10 mouse cellular contexts compared by ENCODE assay signal in genomic region chr1:128368732-128369441, GRCm38 (mm10). TPM values are rescaled to one million over a fixed set of nuclear protein-coding genes. Genes with fewer than 3 reads are reported as not detected.
A peak's percentile ranks its signal among the peaks of the same experiment; 100 is the strongest.
DNase-seq lines count a peak whose midpoint lies in the region; ATAC-seq and TF ChIP-seq lines count a peak whose summit lies in the region.
"Had no signal": no experiment of that assay in that cellular context is flagged by ENCODE, and none has a peak within 500 bp of the region (broad histone marks: within the 10 kb centered on the region; RNA-seq: fewer than 3 reads in every experiment).

No protein-coding gene starts in this region.

- no peak overlapping the region for H3K4me2 ChIP-seq in intestine, embryonic 16.5 days (ENCODE audit: low read depth, low read length)
- no peak overlapping the region for H3K4me2 ChIP-seq in lung, embryonic 14.5 days

- WGBS in intestine, embryonic 16.5 days: 73% methylated on average over 5 of the region's 5 CpGs
- WGBS in lung, embryonic 14.5 days: 66% methylated on average over 5 of the region's 5 CpGs

- H3K4me1 ChIP-seq in intestine, embryonic 16.5 days (ENCODE audit: control insufficient read depth, insufficient read depth, low read length): no peaks in the 10 kb centered on the region
- no peaks in the 10 kb centered on the region for H3K4me1 ChIP-seq in lung, embryonic 14.5 days (ENCODE audit: insufficient read depth)

- peaks cover 3% of the 10 kb centered on the region; the same call in 1 of the 2 replicates for H3K36me3 ChIP-seq in intestine, embryonic 16.5 days (ENCODE audit: control insufficient read depth, insufficient read depth, low read length)
- H3K36me3 ChIP-seq in lung, embryonic 14.5 days (ENCODE audit: insufficient read depth): peaks cover 49% of the 10 kb centered on the region

- no peak overlapping the region for H3K27ac ChIP-seq in intestine, embryonic 16.5 days (ENCODE audit: low read length)
- no peak overlapping the region for H3K27ac ChIP-seq in lung, embryonic 14.5 days (ENCODE audit: low read depth)
- H3K27ac ChIP-seq: macrophage had no signal

- ATAC-seq in intestine, embryonic 16.5 days: peak; percentile 74
- ATAC-seq in lung, embryonic 14.5 days (ENCODE audit: insufficient read depth): peak; percentile 68; the same call in 1 of the 2 replicates
- peak; percentile 67 for ATAC-seq in neutrophil, adult 5-6 weeks (ENCODE audit: extremely low read depth, insufficient number of reproducible peaks, low FRiP score, poor library complexity, severe bottlenecking)

- DNase-seq in right cerebral cortex, adult 18-20 months: peak; percentile 34
- no peak for DNase-seq in right cerebral cortex, postnatal 25 days
- peak; percentile 59 for DNase-seq in adrenal gland, postnatal 14 days
- DNase-seq in forelimb bud, embryonic 11.5 days (ENCODE audit: low read depth, low spot score): peak; percentile 28
- peak; percentile 85 for DNase-seq in lung, embryonic 14.5 days
- no peak for DNase-seq in urinary bladder, postnatal 10 days (ENCODE audit: low spot score)

- no peak overlapping the region for H3K9ac ChIP-seq in intestine, embryonic 16.5 days (ENCODE audit: low read depth, low read length)
- no peak overlapping the region for H3K9ac ChIP-seq in lung, embryonic 14.5 days

- H3K9me3 ChIP-seq in intestine, embryonic 16.5 days (ENCODE audit: control insufficient read depth, low read length): no peaks in the 10 kb centered on the region
- no peaks in the 10 kb centered on the region for H3K9me3 ChIP-seq in lung, embryonic 14.5 days (ENCODE audit: low read depth, low read length)

- H3K4me3 ChIP-seq in intestine, embryonic 16.5 days (ENCODE audit: low read length): no peak overlapping the region
- H3K4me3 ChIP-seq in lung, embryonic 14.5 days (ENCODE audit: low read depth, low read length): no peak overlapping the region
- H3K4me3 ChIP-seq: erythroblast, embryonic 14.5 days had no signal

- peak; percentile 72 for TF ChIP-seq CTCF in lung, embryonic 14.5 days (IDR thresholded peaks at IDR 0.05; ENCODE audit: low read depth)

- no peaks in the 10 kb centered on the region for H3K27me3 ChIP-seq in intestine, embryonic 16.5 days (replicated peaks; ENCODE audit: control insufficient read depth, insufficient read depth, low read length)
- H3K27me3 ChIP-seq in lung, embryonic 14.5 days (ENCODE audit: insufficient read depth, low read length): no peaks in the 10 kb centered on the region

RNA-seq across cellular contexts. Expression of gene Mcm6, which starts 9.4 kb away (rescaled TPM):
- 49.6 and 56.3 TPM in 2 replicates for total RNA-seq in adrenal gland, postnatal 14 days (2021)
- 205 and 225 TPM in 2 replicates for polyA plus RNA-seq in intestine, embryonic 16.5 days (2015; fragmentation: Nextera tagmentation; extraction: Ambion mirVana)
- polyA plus RNA-seq in lung, embryonic 14.5 days (2014; fragmentation: Nextera tagmentation; extraction: Ambion mirVana): 300 and 304 TPM in 2 replicates
- 29.6 and 31.3 TPM in 2 replicates for total RNA-seq in neutrophil, adult 5-6 weeks (2017)

RNA-seq across cellular contexts. Expression of gene Lct, which starts 40.8 kb away (rescaled TPM):
- 0.08 and 0.11 TPM in 2 replicates for total RNA-seq in adrenal gland, postnatal 14 days (2021)
- polyA plus RNA-seq in intestine, embryonic 16.5 days (2015; fragmentation: Nextera tagmentation; extraction: Ambion mirVana): 45.3 and 80.2 TPM in 2 replicates
- 0.09 and 0.11 TPM in 2 replicates for polyA plus RNA-seq in lung, embryonic 14.5 days (2014; fragmentation: Nextera tagmentation; extraction: Ambion mirVana)
- 0.12 TPM in 2 replicates for total RNA-seq in neutrophil, adult 5-6 weeks (2017)
- polyA plus RNA-seq: erythroblast, embryonic 14.5 days; macrophage had no signal

RNA-seq across cellular contexts. Expression of gene Dars, which starts 48.3 kb away (rescaled TPM):
- 85.9 and 87.5 TPM in 2 replicates for total RNA-seq in adrenal gland, postnatal 14 days (2021)
- polyA plus RNA-seq in intestine, embryonic 16.5 days (2015; fragmentation: Nextera tagmentation; extraction: Ambion mirVana): 178 TPM in 2 replicates
- 108 and 109 TPM in 2 replicates for polyA plus RNA-seq in lung, embryonic 14.5 days (2014; fragmentation: Nextera tagmentation; extraction: Ambion mirVana)
- total RNA-seq in neutrophil, adult 5-6 weeks (2017): 55.2 and 69.4 TPM in 2 replicates

Comparison
In these comparisons a context has a peak if more than half of its experiments do, and no peak if none do; other contexts are left out.
1. DNase-seq: peak in right cerebral cortex, adult 18-20 months (single experiment), adrenal gland, postnatal 14 days (single experiment), forelimb bud, embryonic 11.5 days (single experiment) and lung, embryonic 14.5 days (single experiment); none in right cerebral cortex, postnatal 25 days (single experiment) and urinary bladder, postnatal 10 days (single experiment).
2. Peak in every context shown above with its lines, with median percentiles within 50 percentile points of each other: ATAC-seq.